Mouse (Mus musculus) liver, adult 2 months (tissue): ENCODE results near the gene Synpo2l.

ENCODE experiments used
- CTCF ChIP-seq: fragments of 200-500 bp; IDR thresholded peaks from 2 replicates; pipeline ENCODE4 v1.5.1; 2011; ENCODE audit warnings: low read depth, low read length, control low read depth
- POLR2A ChIP-seq: fragments of 200-500 bp; IDR thresholded peaks from 2 replicates; pipeline ENCODE4 v1.6.1; 2011; ENCODE audit warnings: low read length, control low read depth; ENCODE audit not compliant: insufficient read depth; ENCODE audit errors: extremely low read depth

DNA sequence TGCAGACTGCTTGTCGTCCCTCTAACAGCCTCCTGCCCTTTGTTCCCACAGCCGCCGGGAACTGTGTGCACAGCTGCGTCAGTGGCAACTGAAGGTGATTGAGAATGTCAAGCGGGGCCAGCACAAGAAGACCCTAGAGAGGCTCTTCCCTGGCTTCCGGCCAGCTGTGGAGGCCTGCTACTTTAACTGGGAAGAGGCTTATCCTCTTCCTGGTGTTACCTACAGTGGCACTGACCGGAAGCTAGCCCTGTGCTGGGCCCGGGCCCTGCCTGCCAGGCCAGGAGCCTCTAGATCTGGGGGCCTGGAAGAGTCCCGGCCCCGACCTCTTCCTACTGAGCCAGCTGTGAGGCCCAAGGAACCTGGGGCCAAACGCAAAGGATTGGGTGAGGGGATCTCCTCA is 45.7 kb upstream of the Synpo2l start:
- TF ChIP-seq CTCF = no peak
- no peak for TF ChIP-seq POLR2A
